Mouse (Mus musculus): ENCODE measurements at regions not wholly inside any gene's neighbourhood (a gene's known extent, or its start where the extent isn't known, plus 50 kb on each side); places are given as distances from the start of the nearest gene placed in this dataset.

GRCm38 (mm10) chr8:34474593-34474992 is 363.1 kb upstream of the Gm10131 start:
- TF ChIP-seq POLR2A (IDR thresholded peaks at IDR 0.05; ENCODE audit: extremely low read depth, insufficient read depth, low read length), result no peak
- TF ChIP-seq CTCF (IDR thresholded peaks at IDR 0.05; ENCODE audit: extremely low read depth, insufficient read depth, low read length), result no peak

All from cortical plate, adult 2 months (tissue).